Mouse (Mus musculus) heart, adult 2 months (tissue): ENCODE results near the gene Plpp3. TPM values are rescaled to one million over a fixed set of nuclear protein-coding genes. Genes with fewer than 3 reads are reported as not detected.

ENCODE experiments used
- DNase-seq, 2 experiments: peaks; one replicate each; pipeline ENCODE4 v3.0.0; 2021
- H3K27ac ChIP-seq: fragments of 200-600 bp; 2 replicates; pipeline ENCODE4 v1.8.1; 2022
- H3K27me3 ChIP-seq: fragments of 200-500 bp; 2 replicates; pipeline ENCODE4 v1.6.1; 2012; ENCODE audit warnings: mild to moderate bottlenecking, low read length, inconsistent platforms, mixed read lengths; ENCODE audit not compliant: control insufficient read depth, insufficient read depth
- H3K36me3 ChIP-seq: fragments of 200-500 bp; 2 replicates; pipeline ENCODE4 v1.6.1; 2012; ENCODE audit warnings: low read length, inconsistent platforms; ENCODE audit not compliant: control insufficient read depth, insufficient read depth
- H3K4me1 ChIP-seq: fragments of 200-500 bp; 2 replicates; pipeline ENCODE4 v1.6.1; 2011; ENCODE audit warnings: low read length; ENCODE audit not compliant: control insufficient read depth, insufficient read depth
- H3K4me3 ChIP-seq: fragments of 200-600 bp; 2 replicates; pipeline ENCODE4 v1.8.1; 2022
- H3K79me2 ChIP-seq: fragments of 200-500 bp; replicated peaks from 2 replicates; pipeline ENCODE4 v1.6.1; 2012; ENCODE audit warnings: mild to moderate bottlenecking, inconsistent platforms, low read length, moderate library complexity, mixed read lengths; ENCODE audit not compliant: control insufficient read depth, insufficient read depth
- H3K9ac ChIP-seq: fragments of 200-500 bp; 2 replicates; pipeline ENCODE4 v1.6.1; 2012; ENCODE audit warnings: low read depth, mild to moderate bottlenecking, control low read depth, inconsistent platforms, low read length, mixed read lengths
- CTCF ChIP-seq: fragments of 200-600 bp; IDR thresholded peaks from 2 replicates; pipeline ENCODE4 v1.8.1; 2022; ENCODE audit warnings: antibody characterized with exemption, mild to moderate bottlenecking, moderate library complexity
- EP300 ChIP-seq: fragments of 200-500 bp; IDR thresholded peaks from 2 replicates; pipeline ENCODE4 v1.6.1; 2011; ENCODE audit warnings: low read depth, low read length, control low read depth; ENCODE audit not compliant: insufficient read depth
- POLR2A ChIP-seq: fragments of 200-500 bp; IDR thresholded peaks from 2 replicates; pipeline ENCODE4 v1.6.1; 2011; ENCODE audit warnings: mild to moderate bottlenecking, low read depth, low read length, control low read depth; ENCODE audit not compliant: insufficient read depth
- WGBS: fragments of 180-500 bp; shearing (Covaris S2); methylation state at CpG from one replicate; pipeline ENCODE4 v1.1.7; 2018; 5-methylcytosine and 5-hydroxymethylcytosine counted together
- intact Hi-C: fragments of 180-260 bp; cut with DNase I; formaldehyde crosslinking; loops from one replicate; pipeline ENCODE4 v1.15.1; 2025
- polyA plus RNA-seq: library from polyadenylated mRNA; depleted of rRNA; stranded (reverse); fragments of >200 nt; gene quantifications from 2 replicates; pipeline ENCODE4 v1.2.3, GENCODE M21; 2012
- total RNA-seq, 2 experiments: library from RNA; stranded (reverse); gene quantifications; 2 replicates each; pipeline ENCODE4 v1.2.3; 2021

The Plpp3 gene
- total and polyA plus RNA-seq, 3 experiments: 64.8 to 76.9 (median 74.0) TPM

DNA sequence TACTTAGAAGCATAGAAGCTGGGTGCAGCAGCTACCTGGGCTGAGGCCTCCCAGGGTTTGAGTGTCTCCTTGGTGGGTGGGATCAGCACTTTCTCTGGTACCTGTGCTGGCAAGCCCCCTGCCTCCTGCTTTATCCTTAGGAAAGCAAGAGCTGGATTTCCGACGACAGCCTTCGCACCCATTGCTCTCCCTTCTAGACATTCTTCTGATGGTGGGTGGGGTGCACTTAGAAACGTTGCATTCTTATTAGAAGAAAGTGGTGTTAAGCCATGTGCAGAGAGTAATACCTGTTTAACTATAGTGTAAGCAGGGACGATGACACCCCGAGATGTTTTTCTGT, 2.4 kb downstream of the Plpp3 start:
- DNase-seq: no peak
- peak overlapping the region; percentile 94 for H3K9ac ChIP-seq
- intact Hi-C loops: loop anchor here (2.0 to 10.0 kb wide), 9 partner anchors 45 to 895 kb away; no protein-coding TSS in a partner anchor
- no peak for TF ChIP-seq EP300
- TF ChIP-seq CTCF: no peak
- no peak for TF ChIP-seq POLR2A
- H3K27me3 ChIP-seq: no peaks in the 10 kb centered on the region
- H3K4me1 ChIP-seq: peaks cover 21% of the 10 kb centered on the region
- peaks cover 15% of the 10 kb centered on the region for H3K79me2 ChIP-seq
- peaks cover 32% of the 10 kb centered on the region for H3K36me3 ChIP-seq
- peak overlapping the region; percentile 95 for H3K27ac ChIP-seq
- WGBS: 24% methylated on average over 6 of the region's 6 CpGs
- peak overlapping the region; percentile 99 for H3K4me3 ChIP-seq

GRCm38 (mm10) chr4:105160470-105160869, 3.3 kb downstream of the Plpp3 start:
- TF ChIP-seq EP300 (no peak), CTCF (no peak), POLR2A (no peak)
- Histone ChIP-seq H3K4me3 (peak overlapping the region; percentile 99), H3K4me1 (peaks cover 23% of the 10 kb centered on the region), H3K27ac (peak overlapping the region; percentile 95; the same call in 1 of the 2 replicates), H3K27me3 (no peaks in the 10 kb centered on the region), H3K36me3 (peaks cover 39% of the 10 kb centered on the region), H3K9ac (0 out of 2 replicates have a peak overlapping the region, but pooled peaks have one; percentile 14), H3K79me2 (peaks cover 17% of the 10 kb centered on the region)
- DNase-seq: no peak
- 64% methylated on average over 6 of the region's 6 CpGs for WGBS
- intact Hi-C loops: loop anchor here (2.0 kb wide), 1 partner anchor 20 kb away; no protein-coding TSS in a partner anchor

DNA sequence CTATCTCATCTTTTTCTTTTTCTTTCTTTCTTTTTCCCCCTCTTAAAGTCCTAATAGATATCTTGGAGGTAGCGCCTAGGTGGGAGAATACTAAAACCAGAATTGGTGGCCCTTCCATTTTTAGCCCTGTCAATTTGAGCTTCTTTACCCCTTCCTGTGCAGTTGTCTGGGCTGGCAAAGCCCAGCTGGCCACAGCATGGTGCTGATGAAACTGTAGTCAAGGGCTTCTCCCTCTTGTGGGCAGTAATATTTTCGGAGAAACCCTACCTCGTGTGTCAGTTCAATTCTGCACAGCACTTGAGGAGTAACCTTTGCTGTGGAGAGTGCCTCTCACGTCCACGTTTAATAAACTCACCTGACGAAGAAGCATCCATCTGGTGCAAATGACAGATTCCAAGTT, 4.9 kb downstream of the Plpp3 start:
- Histone ChIP-seq H3K27ac (no peak overlapping the region), H3K27me3 (no peaks in the 10 kb centered on the region), H3K36me3 (peaks cover 44% of the 10 kb centered on the region), H3K9ac (no peak overlapping the region), H3K4me1 (peaks cover 24% of the 10 kb centered on the region), H3K79me2 (peaks cover 17% of the 10 kb centered on the region), H3K4me3 (no peak overlapping the region)
- intact Hi-C loops: no loop called here
- DNase-seq: no peak
- WGBS: 78% methylated on average over 6 of the region's 6 CpGs
- TF ChIP-seq POLR2A (no peak), CTCF (peak; percentile 9; the same call in 1 of the 2 replicates)

DNA sequence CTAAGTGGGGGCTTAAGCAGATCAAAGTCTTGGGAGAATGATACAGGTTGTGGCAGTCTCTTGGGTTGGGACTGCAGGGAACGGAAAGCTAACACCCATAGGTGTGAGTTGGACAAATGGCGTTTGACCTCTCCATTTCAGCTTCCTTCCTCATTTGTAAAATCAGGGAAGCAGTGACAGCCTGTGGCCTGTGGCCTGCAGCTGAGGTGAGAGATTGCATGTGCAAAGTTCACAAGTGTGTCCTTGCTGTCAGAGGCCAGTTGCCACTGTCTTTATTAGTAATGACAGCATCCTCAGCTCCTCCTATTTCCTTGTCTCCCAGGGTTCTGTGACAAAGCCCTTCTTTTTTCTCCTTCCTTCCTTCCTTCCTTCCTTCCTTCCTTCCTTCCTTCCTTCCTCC, 5.5 kb downstream of the Plpp3 start:
- whole genome bisulfite sequencing: 44% methylated on average over 2 of the region's 2 CpGs
- TF ChIP-seq EP300 (no peak), POLR2A (no peak), CTCF (no peak)
- Histone ChIP-seq H3K27ac (no peak overlapping the region), H3K79me2 (peaks cover 19% of the 10 kb centered on the region), H3K27me3 (no peaks in the 10 kb centered on the region), H3K4me3 (no peak overlapping the region), H3K4me1 (peaks cover 25% of the 10 kb centered on the region), H3K36me3 (peaks cover 49% of the 10 kb centered on the region), H3K9ac (no peak overlapping the region)
- intact Hi-C loops: no loop called here
- DNase-seq: no peak

- no peaks in the 10 kb centered on the region for H3K27me3 ChIP-seq
- peaks cover 37% of the 10 kb centered on the region for H3K4me1 ChIP-seq
- H3K4me3 ChIP-seq: no peak overlapping the region
- peaks cover 61% of the 10 kb centered on the region for H3K36me3 ChIP-seq
- H3K27ac ChIP-seq: no peak overlapping the region
- H3K79me2 ChIP-seq: peaks cover 17% of the 10 kb centered on the region
- no peak for DNase-seq
- intact Hi-C loops: no loop called here
- WGBS: 54% methylated on average over 4 of the region's 4 CpGs
- no peak overlapping the region for H3K9ac ChIP-seq
- no peak for TF ChIP-seq EP300
- no peak for TF ChIP-seq CTCF
- no peak for TF ChIP-seq POLR2A
Measured at GRCm38 (mm10) chr4:105163981-105164411, 6.8 kb downstream of the Plpp3 start.

DNA sequence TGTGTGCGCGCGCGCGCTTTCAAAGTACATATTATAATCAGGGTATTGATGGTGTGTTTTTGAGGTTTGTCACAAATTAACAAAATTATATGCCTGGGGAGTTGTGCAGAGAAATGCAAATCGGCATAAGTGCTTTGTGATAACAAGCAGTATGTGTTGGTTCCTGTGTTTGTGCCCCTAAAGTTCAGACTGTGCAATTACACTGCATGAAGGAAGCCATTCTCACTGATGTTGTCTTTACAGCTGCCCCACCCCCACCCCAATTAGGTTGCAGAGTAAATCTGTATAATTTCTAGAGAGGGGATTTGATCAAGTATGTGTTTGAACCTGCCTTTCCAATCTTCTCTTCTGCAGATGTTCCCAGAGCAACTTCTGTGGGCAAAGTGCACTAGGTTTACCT, 7.8 kb downstream of the Plpp3 start:
- no peak overlapping the region for H3K9ac ChIP-seq
- no peak overlapping the region for H3K4me3 ChIP-seq
- no peak overlapping the region for H3K27ac ChIP-seq
- peaks cover 70% of the 10 kb centered on the region for H3K36me3 ChIP-seq
- no peak for TF ChIP-seq POLR2A
- TF ChIP-seq CTCF: peak; percentile 27; the same call in 1 of the 2 replicates
- DNase-seq: no peak
- peaks cover 20% of the 10 kb centered on the region for H3K79me2 ChIP-seq
- WGBS: 91% methylated on average over 6 of the region's 6 CpGs
- peaks cover 44% of the 10 kb centered on the region for H3K4me1 ChIP-seq
- no peaks in the 10 kb centered on the region for H3K27me3 ChIP-seq
- intact Hi-C loops: no loop called here
